Mouse (Mus musculus) ES-E14 (cell line): Measurements from ENCODE around the gene Olfr1057.

Experiments
- CHD2 ChIP-seq: IDR thresholded peaks from 2 replicates; pipeline ENCODE4 v1.6.1; 2014; ENCODE audit warnings: mild to moderate bottlenecking, low read depth, low read length, inconsistent platforms
- HCFC1 ChIP-seq: IDR thresholded peaks from 2 replicates; pipeline ENCODE4 v1.6.1; 2012; ENCODE audit warnings: low read length, inconsistent platforms, borderline replicate concordance; ENCODE audit not compliant: insufficient read depth
- MAFK ChIP-seq: IDR thresholded peaks from 2 replicates; pipeline ENCODE4 v1.6.1; 2014; ENCODE audit warnings: mild to moderate bottlenecking, low read depth, low read length, inconsistent platforms; ENCODE audit not compliant: insufficient read depth
- ZC3H11A ChIP-seq: IDR thresholded peaks from 2 replicates; pipeline ENCODE4 v1.6.1; 2012; ENCODE audit warnings: low read depth, mild to moderate bottlenecking, inconsistent platforms, low read length, borderline replicate concordance
- ZNF384 ChIP-seq: IDR thresholded peaks from 2 replicates; pipeline ENCODE4 v1.6.1; 2012; ENCODE audit warnings: low read depth, low read length, inconsistent platforms

- TF ChIP-seq ZC3H11A (no peak), ZNF384 (no peak), MAFK (no peak), HCFC1 (no peak), CHD2 (no peak)
Observed at GRCm38 (mm10) chr2:86362369-86362768, 15.8 kb downstream of the Olfr1057 start, which contains the start of gene Olfr1056.
